Mouse (Mus musculus): ENCODE results near the gene Slc25a10. TPM values are rescaled to one million over a fixed set of nuclear protein-coding genes. Genes with fewer than 3 reads are reported as not detected.

The Slc25a10 gene
- total RNA-seq, 2 experiments from 2014 or later = 18.4 to 20.5 TPM

- no peak for DNase-seq (ENCODE audit: low spot score in 2 of 2)
- intact Hi-C loops (cut with DNase I) = no loop called here
Measured at GRCm38 (mm10) chr11:120472052-120472451, 19.6 kb upstream of the Slc25a10 start.

GRCm38 (mm10) chr11:120483448-120483934, 8.1 kb upstream of the Slc25a10 start:
- no peak for DNase-seq (ENCODE audit: low spot score in 2 of 2)
- intact Hi-C loops (cut with DNase I) = no loop called here

GRCm38 (mm10) chr11:120484265-120484981, 7.2 kb upstream of the Slc25a10 start, which contains the start of gene Mrpl12:
Mrpl12 (plus strand) TSS chr11:120484613.
- intact Hi-C loops (cut with DNase I) = loop anchor here (1.0 kb wide), 1 partner anchor 17 kb away; the partner anchor contains the start of gene Arl16
- peak; percentile 93 to 94 for DNase-seq (ENCODE audit: low spot score in 2 of 2)

GRCm38 (mm10) chr11:120485251-120485650, 6.4 kb upstream of the Slc25a10 start:
- intact Hi-C loops (cut with DNase I) = no loop called here
- DNase-seq (ENCODE audit: low spot score in 2 of 2) = no peak

GRCm38 (mm10) chr11:120488516-120488915, 3.1 kb upstream of the Slc25a10 start:
- no peak for DNase-seq (ENCODE audit: low spot score in 2 of 2)
- intact Hi-C loops (cut with DNase I) = loop anchor here (2.0 kb wide), 1 partner anchor 124 kb away; no protein-coding TSS in a partner anchor

GRCm38 (mm10) chr11:120489054-120489761, 2.4 kb upstream of the Slc25a10 start:
- intact Hi-C loops (cut with DNase I) = loop anchor here (2.0 kb wide), 1 partner anchor 124 kb away; no protein-coding TSS in a partner anchor
- peak; percentile 63 to 79 for DNase-seq (ENCODE audit: low spot score in 2 of 2)

GRCm38 (mm10) chr11:120490291-120491046, 1.2 kb upstream of the Slc25a10 start:
- DNase-seq (ENCODE audit: low spot score in 2 of 2) = no peak
- intact Hi-C loops (cut with DNase I) = no loop called here

- intact Hi-C loops (cut with DNase I) = no loop called here
- DNase-seq (ENCODE audit: low spot score in 2 of 2) = peak; percentile 28 to 40
Measured at GRCm38 (mm10) chr11:120492024-120492877, 611 bp downstream of the Slc25a10 start.

GRCm38 (mm10) chr11:120492878-120493203, 1.2 kb downstream of the Slc25a10 start:
- DNase-seq (ENCODE audit: low spot score in 2 of 2) = peak in 1 of 2 experiments; percentile 17
- intact Hi-C loops (cut with DNase I) = no loop called here

- intact Hi-C loops (cut with DNase I) = no loop called here
- DNase-seq (ENCODE audit: low spot score in 2 of 2) = no peak
Measured at GRCm38 (mm10) chr11:120493351-120493750, 1.7 kb downstream of the Slc25a10 start.

GRCm38 (mm10) chr11:120493911-120494310, 2.3 kb downstream of the Slc25a10 start:
- intact Hi-C loops (cut with DNase I) = no loop called here
- DNase-seq (ENCODE audit: low spot score in 2 of 2) = no peak

- intact Hi-C loops (cut with DNase I) = no loop called here
- no peak for DNase-seq (ENCODE audit: low spot score in 2 of 2)
Measured at GRCm38 (mm10) chr11:120497436-120497835, 5.8 kb downstream of the Slc25a10 start.

GRCm38 (mm10) chr11:120498226-120498625, 6.6 kb downstream of the Slc25a10 start:
- DNase-seq (ENCODE audit: low spot score in 2 of 2) = no peak
- intact Hi-C loops (cut with DNase I) = no loop called here

GRCm38 (mm10) chr11:120498891-120499290, 7.3 kb downstream of the Slc25a10 start:
- intact Hi-C loops (cut with DNase I) = no loop called here
- DNase-seq (ENCODE audit: low spot score in 2 of 2) = no peak

GRCm38 (mm10) chr11:120499894-120500293, 8.3 kb downstream of the Slc25a10 start:
- intact Hi-C loops (cut with DNase I) = no loop called here
- no peak for DNase-seq (ENCODE audit: low spot score in 2 of 2)

- intact Hi-C loops (cut with DNase I) = no loop called here
- no peak for DNase-seq (ENCODE audit: low spot score in 2 of 2)
Measured at GRCm38 (mm10) chr11:120500357-120500756, 8.7 kb downstream of the Slc25a10 start.

GRCm38 (mm10) chr11:120501018-120501417, 9.4 kb downstream of the Slc25a10 start:
- no peak for DNase-seq (ENCODE audit: low spot score in 2 of 2)
- intact Hi-C loops (cut with DNase I) = no loop called here

GRCm38 (mm10) chr11:120501701-120502100, 10.1 kb downstream of the Slc25a10 start:
- no peak for DNase-seq (ENCODE audit: low spot score in 2 of 2)
- intact Hi-C loops (cut with DNase I) = no loop called here

- intact Hi-C loops (cut with DNase I) = no loop called here
- DNase-seq (ENCODE audit: low spot score in 2 of 2) = no peak
Measured at GRCm38 (mm10) chr11:120505661-120506060, 14.0 kb downstream of the Slc25a10 start.
